Mouse (Mus musculus) forebrain, embryonic 14.5 days (tissue): Measurements from ENCODE around the gene Dennd4b. TPM values are rescaled to one million over a fixed set of nuclear protein-coding genes. Genes with fewer than 3 reads are reported as not detected.

ENCODE experiments used
- microRNA-seq: library from miRNA; unstranded; fragments of <30 nt; microRNA quantifications from one replicate; pipeline ENCODE4, GENCODE M21; 2016
- polyA plus RNA-seq: library from polyadenylated mRNA; unstranded; fragments of >200 nt; fragmentation: Nextera tagmentation; extraction: Ambion mirVana; gene quantifications from 2 replicates; pipeline ENCODE4 v1.2.1, GENCODE M21; 2014

Dennd4b gene
- polyA plus RNA-seq, 1 experiment from 2014 or later: 3.4 TPM

Small RNAs within 50 kb of the gene (microRNA-seq; reads per million reads assigned to microRNA genes)
- not detected for gene Mir7012

Other genes with a start within 250 kb of the Dennd4b start
- 246 and 248 TPM in 2 replicates for gene 4933434E20Rik, start 213.5 kb upstream of the Dennd4b start, polyA plus RNA-seq
- gene Ubap2l, start 212.6 kb upstream of the Dennd4b start, polyA plus RNA-seq: 132 and 139 TPM in 2 replicates
- gene Tpm3, start 192.5 kb upstream of the Dennd4b start, polyA plus RNA-seq: 385 and 432 TPM in 2 replicates
- 0.28 and 0.30 TPM in 2 replicates for gene Nup210l, start 161.1 kb upstream of the Dennd4b start, polyA plus RNA-seq
- 1,051 and 1,622 TPM in 2 replicates for gene Rps27, start 51.5 kb upstream of the Dennd4b start, polyA plus RNA-seq
- gene Rab13, start 51.5 kb upstream of the Dennd4b start, polyA plus RNA-seq: 11.3 and 11.9 TPM in 2 replicates
- 118 and 124 TPM in 2 replicates for gene Jtb, start 33.6 kb upstream of the Dennd4b start, polyA plus RNA-seq
- 4.1 and 4.2 TPM in 2 replicates for gene Creb3l4, start 21.7 kb upstream of the Dennd4b start, polyA plus RNA-seq
- 40.0 and 47.0 TPM in 2 replicates for gene Slc39a1, start 17.0 kb upstream of the Dennd4b start, polyA plus RNA-seq
- gene Crtc2, start 11.0 kb upstream of the Dennd4b start, polyA plus RNA-seq: 10.7 and 14.1 TPM in 2 replicates
- gene Gatad2b, start 28.0 kb downstream of the Dennd4b start, polyA plus RNA-seq: 14.4 and 15.7 TPM in 2 replicates
- 11.9 and 13.4 TPM in 2 replicates for gene Slc27a3, start 124.8 kb downstream of the Dennd4b start, polyA plus RNA-seq
- 20.7 and 25.3 TPM in 2 replicates for gene Ints3, start 168.4 kb downstream of the Dennd4b start, polyA plus RNA-seq
- 2.5 and 3.4 TPM in 2 replicates for gene Npr1, start 200.7 kb downstream of the Dennd4b start, polyA plus RNA-seq
- 266 and 312 TPM in 2 replicates for gene Ilf2, start 210.9 kb downstream of the Dennd4b start, polyA plus RNA-seq
- 76.7 and 77.3 TPM in 2 replicates for gene Snapin, start 225.8 kb downstream of the Dennd4b start, polyA plus RNA-seq
- gene Chtop, start 244.3 kb downstream of the Dennd4b start, polyA plus RNA-seq: 137 and 141 TPM in 2 replicates
- 12.5 and 13.1 TPM in 2 replicates for gene S100a1, start 249.2 kb downstream of the Dennd4b start, polyA plus RNA-seq
- 9.4 and 11.1 TPM in 2 replicates for gene S100a13, start 249.2 kb downstream of the Dennd4b start, polyA plus RNA-seq